Mouse (Mus musculus) small intestine, adult 2 months (tissue): ENCODE results near the gene Snx1.

Experiments used
- CTCF ChIP-seq: fragments of 200-500 bp; IDR thresholded peaks from 2 replicates; pipeline ENCODE4 v1.5.1; 2012; ENCODE audit warnings: low read depth, mild to moderate bottlenecking, control low read depth, inconsistent platforms, low read length, moderate library complexity, mixed read lengths; ENCODE audit not compliant: insufficient replicate concordance, insufficient read length; ENCODE audit errors: extremely low read depth
- POLR2A ChIP-seq: fragments of 200-500 bp; IDR thresholded peaks from 2 replicates; pipeline ENCODE4 v1.6.1; 2012; ENCODE audit warnings: low read depth, mild to moderate bottlenecking, control low read depth, inconsistent platforms, low read length, moderate library complexity

DNA sequence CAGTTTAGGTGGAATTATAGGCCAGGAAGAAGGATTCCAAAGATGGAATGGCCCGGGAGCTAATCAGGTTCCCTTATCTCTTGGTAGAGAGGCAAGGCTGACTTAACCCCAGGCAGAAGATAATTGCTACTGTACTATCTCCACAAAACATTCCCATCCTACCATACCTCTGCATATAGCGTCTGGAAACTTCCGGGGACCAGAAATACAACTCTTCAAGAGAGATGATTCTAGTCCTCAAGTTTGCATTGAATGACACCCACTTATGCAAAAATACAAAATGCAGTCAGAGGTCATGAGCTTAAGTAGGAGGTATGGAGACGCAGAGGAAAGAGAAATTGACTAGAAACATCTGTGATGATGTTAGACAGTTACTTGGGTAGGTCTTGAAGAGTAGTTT lies 1.5 kb upstream of the Snx1 start:
- TF ChIP-seq POLR2A (no peak), CTCF (no peak)
